Mouse (Mus musculus) activated CD4-positive, CD25-positive, alpha-beta regulatory T cell, adult 4 months (primary cell): ENCODE measurements around the gene Adgre5. TPM values are rescaled to one million over a fixed set of nuclear protein-coding genes. Genes with fewer than 3 reads are reported as not detected.

Experiments
- ATAC-seq: one replicate; pipeline ENCODE4 v1.8.0; 2017
- polyA plus RNA-seq, 2 experiments: library from polyadenylated mRNA; unstranded; fragments of 100-300 nt; shearing (Covaris generic); gene quantifications; one replicate each; pipeline ENCODE4 v1.2.1; 2017

Gene Adgre5
- polyA plus RNA-seq, 2 experiments from 2014 or later = 167 to 170 TPM

DNA sequence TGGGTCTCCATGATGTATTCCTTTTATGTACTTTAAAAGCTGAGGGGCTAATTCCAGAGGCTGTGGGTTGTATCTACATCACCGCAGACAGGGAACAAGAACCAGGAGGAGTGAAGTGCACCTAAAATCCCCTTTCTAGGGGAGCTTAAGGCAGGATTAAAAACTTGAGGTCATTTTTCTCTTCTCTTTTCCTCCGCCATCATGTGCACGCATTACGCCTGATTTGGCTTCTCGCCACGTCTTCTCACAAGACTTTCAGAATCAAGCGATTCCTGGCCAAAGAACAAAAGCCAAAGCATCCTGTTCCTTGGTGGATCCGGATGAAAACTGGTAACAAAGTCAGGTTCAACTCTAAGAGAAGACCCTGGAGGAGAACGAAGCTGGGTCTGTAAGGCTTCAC, 8.1 kb upstream of the Adgre5 start:
- no peak for ATAC-seq

DNA sequence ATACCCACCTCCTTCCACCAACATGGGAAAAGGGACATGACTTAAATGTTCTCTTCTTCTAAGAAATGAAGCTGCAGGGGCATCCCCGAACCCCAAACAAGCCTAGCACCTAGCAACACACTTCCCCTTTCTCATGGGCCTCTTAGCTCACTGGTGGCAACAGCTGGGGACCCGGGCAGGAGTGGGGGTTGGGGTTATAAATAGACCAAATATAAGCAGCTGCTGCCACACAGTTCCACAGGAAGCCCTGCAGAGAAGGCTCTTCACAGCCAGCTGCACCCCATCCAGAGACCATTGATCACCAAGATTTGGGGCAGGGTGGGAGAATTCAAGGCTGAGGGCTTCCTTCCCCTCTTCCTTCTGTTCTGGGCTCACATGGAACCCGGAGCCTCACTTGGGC, 7.6 kb upstream of the Adgre5 start:
- peak; percentile 90 for ATAC-seq

DNA sequence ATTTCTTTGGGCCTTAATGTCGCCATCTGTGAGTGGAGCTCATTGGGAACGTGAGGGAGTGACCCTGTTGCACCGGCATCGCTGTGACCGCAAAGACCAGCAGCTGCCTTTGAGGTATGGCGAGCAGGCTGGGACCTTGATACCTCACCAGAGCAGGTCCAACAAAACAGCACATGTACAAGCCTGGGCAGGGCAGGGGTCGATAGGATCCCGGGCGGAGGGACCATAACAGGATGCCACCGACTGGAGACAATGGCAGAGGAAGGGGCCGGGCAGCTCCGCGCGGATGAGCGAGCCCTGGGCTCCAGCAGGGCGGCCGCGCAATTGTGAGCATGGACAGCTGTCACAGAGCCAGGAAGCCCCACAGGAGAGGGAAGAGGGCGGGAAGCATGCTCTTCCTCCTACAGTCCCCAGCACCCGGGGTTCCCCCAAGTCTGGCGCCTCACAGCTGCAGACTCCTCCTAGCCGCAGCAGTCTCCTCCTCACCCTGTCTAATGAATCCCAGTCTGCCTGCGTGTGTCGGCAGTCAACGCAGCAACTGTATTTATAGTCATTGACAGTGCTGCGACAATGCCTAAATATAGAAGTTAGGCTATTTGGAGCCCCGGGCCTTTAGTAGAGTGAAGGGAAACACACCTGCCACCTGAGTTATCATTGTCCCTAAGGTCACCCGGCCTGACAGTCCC, 6.7 kb upstream of the Adgre5 start:
- ATAC-seq = peak; percentile 55

DNA sequence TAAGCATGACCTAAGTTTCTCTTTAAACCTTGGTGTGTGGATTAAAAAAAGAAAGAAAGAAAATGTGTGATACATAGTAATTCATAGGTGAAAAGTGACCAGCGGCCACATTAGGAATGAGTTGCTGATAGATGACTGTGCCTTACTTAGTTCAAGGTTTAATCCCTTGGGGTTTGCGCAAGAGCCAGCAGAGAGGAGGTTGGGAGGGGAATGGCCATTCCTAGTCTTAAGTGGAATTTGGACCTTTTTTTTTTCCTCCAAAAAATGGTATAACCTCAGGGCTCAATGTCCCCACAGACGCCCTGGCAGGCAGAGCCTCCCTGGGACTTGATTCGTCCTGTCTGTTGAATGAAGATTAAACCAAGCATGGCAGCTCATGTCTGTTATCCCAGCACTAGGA, 2.9 kb upstream of the Adgre5 start:
- no peak for ATAC-seq

DNA sequence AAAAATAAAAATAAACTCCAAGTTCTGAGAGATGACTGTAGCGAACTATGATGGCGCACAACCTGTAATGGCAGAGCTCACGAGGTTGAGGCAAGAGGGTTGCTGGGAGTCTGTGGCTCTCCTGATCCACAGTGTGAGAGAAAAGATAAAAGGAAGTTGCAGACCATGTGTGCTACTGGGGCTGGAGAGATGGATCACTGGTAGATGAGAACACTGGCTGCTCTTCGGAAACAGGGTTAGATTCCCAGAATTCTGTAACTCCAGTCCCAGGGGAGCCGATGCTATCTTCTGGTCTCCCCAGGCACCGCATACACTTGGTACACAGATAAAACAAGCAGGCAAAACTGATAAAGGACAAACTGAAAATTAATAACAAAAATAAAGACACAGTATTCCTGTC, 1.8 kb upstream of the Adgre5 start:
- no peak for ATAC-seq

DNA sequence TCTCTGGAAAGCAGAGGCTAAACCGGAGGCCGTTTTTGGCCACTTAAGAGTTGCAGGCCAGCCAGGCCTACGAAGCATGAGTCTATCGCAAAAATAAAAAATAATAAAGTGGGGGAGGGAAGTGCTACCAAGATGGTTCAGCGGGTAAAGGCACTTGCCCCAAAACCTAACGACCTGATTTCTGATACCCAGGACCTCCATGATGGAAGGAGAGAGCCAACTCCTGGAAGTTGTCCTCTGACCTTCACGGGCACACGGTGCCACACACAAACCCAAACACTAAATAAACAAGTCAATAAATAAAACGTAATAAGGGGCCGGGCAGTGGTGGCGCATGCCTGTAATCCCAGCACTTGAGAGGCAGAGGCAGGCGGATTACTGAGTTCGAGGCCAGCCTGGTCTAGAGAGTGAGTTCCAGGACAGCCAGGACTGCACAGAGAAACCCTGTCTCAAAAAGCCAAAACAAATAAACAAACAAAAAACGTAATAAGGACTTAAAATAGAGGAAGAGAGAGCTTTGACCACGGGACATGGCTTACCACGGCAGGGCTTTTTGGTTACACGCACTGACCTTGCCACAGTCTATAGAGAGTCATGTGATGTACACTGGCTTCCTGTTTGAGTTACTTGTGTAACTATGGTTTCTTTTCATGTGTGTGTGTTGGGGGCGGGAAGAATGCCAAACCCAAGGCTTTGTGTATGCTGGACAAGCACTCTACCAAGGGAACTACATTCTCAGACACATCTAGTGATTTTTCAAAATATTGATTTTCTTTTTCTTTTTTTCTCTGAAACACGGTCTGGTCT, 926 bp upstream of the Adgre5 start:
- peak; percentile 47 for ATAC-seq

DNA sequence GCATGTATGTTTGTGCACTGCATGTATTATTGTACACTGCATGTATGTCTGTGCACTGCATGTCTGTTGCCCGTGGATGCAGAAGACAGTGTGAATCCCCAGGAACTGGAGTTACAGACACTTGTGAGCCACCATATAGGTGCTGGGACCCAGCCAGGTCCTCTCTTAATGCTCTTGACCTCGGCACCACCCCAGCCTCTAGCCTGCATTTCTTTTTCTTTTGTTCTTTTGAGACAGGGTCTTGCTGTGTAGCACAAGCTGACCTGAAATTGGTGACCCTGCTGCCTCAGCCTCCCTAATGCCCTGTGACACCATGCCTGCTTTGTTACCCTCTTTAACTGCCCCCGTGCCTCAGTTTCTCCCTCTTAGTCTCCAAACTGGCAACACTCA, 545 bp downstream of the Adgre5 start:
- no peak for ATAC-seq

DNA sequence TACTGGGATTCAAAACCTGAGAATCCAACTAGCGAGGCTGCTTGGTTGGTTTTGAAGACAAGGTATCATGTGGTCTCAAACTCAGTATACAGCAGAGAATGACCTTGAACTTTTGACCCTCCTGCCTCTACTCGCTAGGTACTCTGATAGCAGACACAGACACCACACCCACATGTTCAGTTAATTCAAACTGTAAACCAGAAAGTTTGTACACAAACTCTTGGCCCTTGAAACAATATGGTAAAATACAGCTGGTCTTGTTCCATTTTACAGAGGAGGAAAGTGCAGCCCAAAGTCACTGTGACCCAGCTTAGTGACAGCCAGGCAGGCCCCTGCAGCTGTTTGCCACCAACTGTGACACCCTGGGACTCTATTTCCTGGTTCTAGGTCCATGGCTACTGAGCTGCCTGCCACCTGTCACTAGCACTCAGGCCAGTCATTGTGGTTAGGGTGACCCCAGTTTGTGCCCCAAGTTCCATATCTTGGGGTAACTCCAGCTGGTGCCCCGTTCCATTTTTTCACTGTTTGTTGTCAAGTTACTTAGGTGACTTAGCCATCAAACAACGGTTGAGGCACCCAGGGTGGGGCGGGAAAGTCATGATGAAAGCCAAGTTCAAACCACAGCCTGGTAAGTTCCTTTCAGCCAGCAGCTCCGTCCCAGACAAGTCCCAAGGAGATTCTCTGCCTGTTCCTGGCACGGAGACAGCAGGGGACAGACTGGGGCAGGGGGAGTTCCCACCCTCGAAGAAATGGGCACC, 1.2 kb downstream of the Adgre5 start:
- peak; percentile 37 for ATAC-seq

DNA sequence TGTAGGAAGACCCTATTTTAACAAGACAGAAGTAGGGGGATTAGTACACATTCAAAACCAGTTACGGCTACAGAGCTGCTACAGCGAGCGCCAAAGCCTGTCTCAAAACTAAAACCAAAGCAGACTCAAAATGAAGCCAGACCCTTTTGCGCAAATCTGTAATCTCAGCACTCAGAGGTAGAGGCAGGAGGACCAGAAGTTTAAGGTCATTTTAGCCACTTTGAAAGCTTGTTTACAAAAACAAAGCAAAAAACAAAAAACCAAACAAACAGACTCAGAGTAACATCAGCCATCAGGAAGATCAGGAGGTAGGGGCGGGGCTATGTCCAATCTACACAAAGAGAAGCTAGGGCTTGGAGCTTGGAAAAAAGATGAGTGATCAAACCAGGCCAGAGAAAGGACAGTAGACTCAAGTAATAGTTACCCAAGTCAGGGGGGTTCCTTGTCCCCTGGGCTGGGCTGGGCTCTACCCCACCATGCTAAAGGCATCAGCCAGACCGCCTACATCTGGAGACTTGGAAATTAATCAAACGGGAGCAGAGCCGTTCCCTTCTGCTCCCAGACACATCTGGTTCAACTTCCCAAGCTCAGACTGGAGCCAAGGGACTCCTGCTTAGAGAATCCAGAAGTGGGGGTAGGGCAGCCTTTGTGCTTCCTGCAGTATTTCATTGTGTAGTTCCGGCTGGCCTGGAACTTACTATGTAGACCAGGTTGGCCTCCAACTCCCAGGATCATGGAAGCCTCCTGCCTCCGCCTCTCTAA, 2.0 kb downstream of the Adgre5 start:
- ATAC-seq = no peak

DNA sequence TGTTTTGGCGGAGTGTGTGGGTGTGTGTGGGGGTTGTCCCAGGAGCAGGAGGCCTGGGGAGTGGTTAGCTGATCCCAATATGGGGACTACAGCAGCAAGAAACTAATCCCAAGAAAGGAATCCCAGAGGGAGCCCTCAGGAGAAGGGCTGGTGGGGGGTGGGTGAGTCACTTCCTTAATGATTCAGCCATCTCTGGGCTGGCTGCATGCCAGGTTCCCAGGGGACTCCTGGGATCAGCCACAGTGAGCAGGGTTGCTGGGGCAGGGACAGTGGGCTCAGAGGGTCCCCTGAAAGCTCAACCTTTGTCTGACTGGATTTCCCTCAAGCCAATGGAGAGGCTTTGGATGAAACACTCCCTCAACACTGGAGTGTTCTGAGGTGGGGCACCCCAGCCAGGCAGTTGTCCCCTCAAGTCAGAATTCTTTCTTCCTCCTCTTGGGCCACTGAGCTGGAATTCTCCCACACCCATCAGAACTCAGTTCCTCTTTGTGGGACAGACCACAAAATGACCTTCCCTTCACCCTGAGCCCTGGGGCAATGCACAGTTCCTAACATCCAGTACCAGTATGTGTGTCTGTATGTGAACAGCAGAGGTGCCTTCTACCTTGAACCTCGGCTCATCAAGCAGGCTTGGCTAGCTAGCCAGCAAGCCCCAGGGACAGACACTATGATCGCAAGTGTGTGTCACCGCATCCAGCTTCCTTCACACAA, 3.1 kb downstream of the Adgre5 start:
- ATAC-seq = no peak

DNA sequence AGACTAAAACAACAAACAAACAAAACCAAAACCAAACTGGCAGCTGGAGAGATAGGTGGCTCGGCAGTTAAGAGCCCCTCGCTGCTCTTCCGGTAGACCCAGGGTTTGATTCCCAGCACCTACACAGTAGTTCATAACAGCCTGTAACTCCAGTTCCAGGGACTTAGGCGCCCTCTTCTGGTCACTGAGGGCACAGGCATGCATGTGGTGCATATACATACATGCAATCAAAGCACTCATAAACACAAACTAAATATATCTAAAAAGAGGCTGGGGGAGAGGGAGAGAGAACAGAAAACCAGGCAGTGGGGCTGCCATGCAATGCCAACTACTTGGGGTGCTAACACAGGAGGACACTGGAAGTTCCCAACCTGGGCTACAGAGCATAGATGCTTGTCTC, 3.8 kb downstream of the Adgre5 start:
- ATAC-seq = no peak

DNA sequence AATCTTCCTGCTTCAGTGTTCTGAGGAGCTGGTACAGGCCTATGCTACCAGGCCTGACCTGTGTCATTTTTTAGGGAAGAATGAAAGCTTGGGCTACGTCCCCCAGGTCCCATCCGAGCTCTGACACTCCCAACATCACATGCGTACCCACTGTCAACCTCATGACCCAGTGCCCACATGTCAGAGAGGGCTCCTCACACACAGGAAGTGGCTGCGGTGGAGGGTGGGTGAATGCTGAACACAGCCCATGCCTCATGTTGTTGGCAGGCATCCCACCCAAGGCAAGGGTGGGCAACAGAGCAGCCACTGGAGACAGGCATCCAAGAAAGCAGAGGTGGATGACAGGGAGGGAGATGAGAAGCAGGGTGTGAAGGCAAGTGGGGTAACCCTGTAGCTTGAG, 4.4 kb downstream of the Adgre5 start:
- ATAC-seq = peak; percentile 75

DNA sequence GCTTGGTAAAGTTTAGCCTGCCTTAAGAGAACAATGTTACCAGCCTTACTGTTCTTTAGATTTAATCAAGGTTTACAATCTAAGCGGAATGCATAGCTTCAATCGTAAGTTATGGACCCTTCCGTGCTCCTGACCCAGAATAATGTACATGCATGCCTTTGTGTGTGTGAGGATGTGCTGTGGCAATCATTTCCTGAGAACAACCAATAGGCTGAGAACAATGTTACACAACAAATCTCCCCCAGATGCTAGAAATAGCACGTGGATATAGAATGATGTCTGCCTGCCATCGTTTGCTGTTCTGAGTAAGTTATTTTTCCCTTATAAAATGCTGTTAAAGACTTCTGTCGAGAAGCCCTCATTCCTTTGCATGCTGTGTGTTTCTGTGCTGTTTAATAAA, 8.2 kb downstream of the Adgre5 start:
- ATAC-seq = no peak

DNA sequence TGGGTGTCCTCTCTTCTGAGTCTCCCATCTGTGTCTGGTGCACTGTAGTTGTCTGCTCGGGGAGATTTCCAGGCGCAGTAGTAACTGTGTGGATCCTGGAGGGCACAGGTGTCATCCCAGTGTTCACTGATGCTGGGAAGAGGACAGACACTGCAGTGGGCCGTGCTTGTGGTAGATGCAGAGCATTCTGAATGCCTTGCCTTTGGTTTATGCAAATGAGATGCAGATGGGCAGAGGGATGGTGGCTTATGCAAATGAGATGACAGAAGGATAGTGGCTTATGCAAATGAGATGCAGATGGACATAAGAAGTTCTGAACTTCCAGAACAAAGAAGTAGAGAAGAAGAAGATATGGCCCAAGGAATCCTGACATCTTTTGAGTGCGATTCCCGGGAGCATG, 9.2 kb downstream of the Adgre5 start:
- no peak for ATAC-seq

DNA sequence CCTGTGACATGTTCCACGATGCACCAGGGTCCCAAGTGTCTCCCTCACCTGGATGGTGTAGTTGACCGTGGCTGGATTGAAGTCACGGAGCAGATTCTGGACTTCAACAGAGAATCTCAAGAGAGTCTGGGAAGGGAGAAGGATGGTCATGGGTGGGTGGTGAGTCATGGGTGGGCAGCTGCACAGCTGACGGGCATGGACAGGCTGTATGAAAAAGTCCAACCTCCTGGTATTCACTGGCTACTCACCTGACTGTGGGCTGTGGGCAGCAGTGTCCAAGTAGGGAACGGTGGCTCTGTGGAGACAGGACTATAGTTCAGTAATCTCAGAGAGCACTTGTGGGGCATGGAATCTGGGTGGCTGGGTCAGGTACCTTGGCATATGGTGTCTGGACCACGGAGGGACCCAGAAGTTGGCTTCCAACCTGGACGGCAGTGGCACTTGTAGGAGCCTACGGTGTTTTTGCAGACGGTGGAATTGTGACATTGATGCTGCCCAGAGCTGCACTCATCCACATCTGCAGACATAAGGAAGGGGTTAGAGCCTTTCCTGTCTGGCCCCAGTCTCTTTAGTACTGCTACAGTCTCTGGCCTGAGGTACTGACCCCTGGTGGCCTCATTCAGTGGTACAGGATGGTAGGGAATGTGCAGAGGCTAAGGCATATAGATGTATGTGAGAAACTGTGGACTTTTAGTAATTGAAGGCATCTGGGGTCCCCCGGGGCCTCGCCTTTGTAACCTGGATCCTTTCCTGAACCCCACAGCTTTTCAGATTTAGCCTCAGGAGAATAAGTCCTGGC, 11.9 kb downstream of the Adgre5 start:
- ATAC-seq = no peak

DNA sequence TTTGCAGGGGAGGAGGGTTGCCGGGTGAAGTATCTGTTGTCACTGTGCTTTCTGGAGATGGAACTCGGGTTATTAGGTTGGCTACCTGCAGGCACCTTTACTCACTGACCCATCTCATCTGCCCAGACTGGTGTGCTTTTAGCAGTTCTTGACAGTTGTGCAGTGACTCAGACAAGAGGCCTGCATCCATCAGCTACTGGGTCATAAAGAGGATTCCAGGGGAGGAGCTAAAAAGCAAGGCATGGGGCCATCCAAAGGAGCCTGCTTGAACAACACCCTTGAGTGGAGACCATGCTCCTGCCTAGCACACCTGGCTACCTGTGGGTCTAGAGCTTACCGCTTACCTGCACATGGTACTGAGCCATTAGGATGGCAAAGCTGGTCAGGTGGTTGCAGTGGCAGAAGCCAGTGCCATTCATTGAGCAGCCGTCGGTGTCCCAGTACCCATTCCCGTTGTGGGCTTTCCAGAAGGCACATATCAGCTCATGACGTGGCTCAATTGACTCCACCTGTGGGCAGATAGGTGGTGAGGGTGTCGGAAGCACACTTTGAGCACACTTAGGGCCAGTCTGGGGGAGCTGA, 15.5 kb downstream of the Adgre5 start:
- ATAC-seq = no peak

DNA sequence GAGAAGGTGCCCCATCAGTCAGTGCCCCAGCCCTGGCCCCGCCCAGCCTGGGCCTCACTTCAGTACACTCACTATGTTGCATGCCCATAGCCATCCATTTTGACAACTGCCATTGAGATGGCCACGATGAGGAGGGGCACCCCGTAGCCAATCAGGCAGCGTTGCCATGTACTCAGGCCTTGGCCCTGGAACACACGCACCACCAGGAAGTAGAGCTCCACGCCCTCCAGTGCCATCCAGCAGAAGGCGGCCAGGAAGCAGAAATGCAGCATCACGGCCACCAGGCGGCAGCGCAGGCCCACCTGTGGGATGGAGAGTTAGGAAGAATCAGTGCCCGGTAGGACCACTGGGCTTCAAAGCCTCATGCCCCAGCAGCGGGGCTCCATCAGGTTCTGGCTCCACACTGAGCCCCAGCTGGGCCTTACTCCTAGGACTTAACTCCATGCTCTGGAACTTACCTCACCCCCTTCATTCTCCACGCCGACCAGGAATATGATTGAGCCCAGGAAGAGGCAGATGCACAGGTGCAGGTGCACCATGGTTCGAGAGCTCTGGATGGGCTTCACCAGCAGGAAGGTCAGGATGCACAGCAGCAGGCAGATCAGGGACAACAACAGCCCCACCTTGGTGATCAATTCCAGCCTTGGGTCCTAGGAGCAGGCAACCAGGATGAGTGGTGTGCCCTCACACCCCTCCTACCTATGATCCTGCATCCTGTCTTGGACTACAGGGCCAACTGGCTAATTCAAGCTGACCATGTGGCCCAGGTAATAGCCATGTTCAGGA, 16.2 kb downstream of the Adgre5 start:
- ATAC-seq = peak; percentile 63

DNA sequence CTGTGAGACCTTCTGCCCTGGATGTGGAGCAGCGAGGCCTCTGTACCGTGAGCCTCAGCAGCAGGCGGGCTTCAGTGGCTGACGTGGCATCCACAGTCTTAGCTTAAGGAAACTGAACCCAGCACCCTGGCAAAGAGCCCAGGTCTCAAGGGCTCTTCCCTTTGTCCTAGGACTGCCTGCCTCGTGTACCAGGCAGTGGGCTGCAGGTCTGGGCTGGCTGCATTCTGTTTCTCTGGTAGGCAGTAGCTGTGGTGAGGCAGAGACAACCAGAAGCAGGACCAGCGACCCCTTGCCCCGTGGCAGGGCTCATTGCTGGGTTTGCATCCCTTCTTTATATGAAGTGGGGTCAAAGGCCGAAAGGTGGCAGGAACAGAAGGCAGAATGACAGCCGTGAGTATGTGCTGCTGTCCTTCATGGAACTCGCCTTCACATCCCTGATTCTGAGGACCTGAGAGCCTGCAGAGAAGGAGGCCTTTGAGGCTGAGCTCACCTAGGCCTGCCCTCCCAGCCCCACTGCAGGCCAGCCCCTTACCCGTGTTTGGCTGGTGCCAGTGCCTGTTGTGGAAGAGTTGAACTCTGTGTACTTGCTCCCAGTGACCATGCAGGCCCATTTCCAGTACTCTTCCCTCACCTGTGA, 17.6 kb downstream of the Adgre5 start:
- no peak for ATAC-seq

DNA sequence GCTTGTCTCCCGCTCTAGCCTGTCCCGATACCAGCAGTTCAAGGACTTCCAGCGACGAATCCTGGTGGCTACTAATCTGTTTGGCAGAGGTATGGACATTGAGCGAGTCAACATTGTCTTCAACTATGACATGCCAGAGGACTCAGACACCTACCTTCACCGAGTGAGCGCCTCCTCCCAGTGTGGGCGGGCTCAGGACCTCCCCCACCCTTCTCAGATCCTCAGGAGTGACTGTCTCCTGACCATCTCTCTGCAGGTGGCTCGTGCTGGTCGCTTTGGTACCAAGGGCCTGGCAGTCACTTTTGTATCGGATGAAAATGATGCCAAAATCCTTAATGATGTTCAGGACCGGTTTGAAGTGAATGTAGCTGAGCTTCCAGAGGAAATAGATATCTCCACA, 18.5 kb downstream of the Adgre5 start:
- ATAC-seq = no peak
